Mouse (Mus musculus) CH12.LX (cell line): ENCODE data around the gene Xpo4. TPM values are rescaled to one million over a fixed set of nuclear protein-coding genes. Genes with fewer than 3 reads are reported as not detected.

Source experiments
- DNase-seq: peaks from one replicate; pipeline ENCODE4 v3.0.0-alpha.2; 2013; ENCODE audit errors: extremely low read depth
- H3K27ac ChIP-seq: 2 replicates; pipeline ENCODE4 v1.5.1; 2012; ENCODE audit warnings: low read depth, mild to moderate bottlenecking, control low read depth, moderate library complexity; ENCODE audit not compliant: insufficient read depth
- H3K27me3 ChIP-seq: replicated peaks from 2 replicates; pipeline ENCODE3; 2012; ENCODE audit warnings: inconsistent platforms
- H3K36me3 ChIP-seq, 2 experiments: replicated peaks in 1 of 2; 2 replicates each; pipeline versions ENCODE3 to v1.6.1; 2012; ENCODE audit warnings: inconsistent platforms in 1 of 2, low read length in 1 of 2, mild to moderate bottlenecking in 1 of 2, mixed read lengths in 1 of 2, moderate library complexity in 1 of 2; ENCODE audit not compliant: control insufficient read depth in 1 of 2, insufficient read depth in 1 of 2
- H3K4me1 ChIP-seq, 2 experiments: 2 replicates each; pipeline ENCODE4 v1.6.1; 2012; ENCODE audit warnings: inconsistent platforms in 1 of 2, moderate library complexity in 1 of 2; ENCODE audit not compliant: insufficient read depth in 2 of 2, control insufficient read depth in 1 of 2
- H3K4me2 ChIP-seq: 2 replicates; pipeline ENCODE4 v1.6.1; 2012; ENCODE audit warnings: low read depth, mild to moderate bottlenecking, control low read depth; ENCODE audit not compliant: poor library complexity, insufficient read depth, severe bottlenecking
- H3K4me3 ChIP-seq, 3 experiments: fragments of 150-350 bp in 1 of 3; sonication (generic) in 1 of 3; replicated peaks in 1 of 3; 2 replicates each; pipeline versions ENCODE3 to v1.5.1; 2011 to 2012; ENCODE audit warnings: low read depth in 2 of 3, low read length in 2 of 3, mild to moderate bottlenecking in 2 of 3, moderate library complexity in 2 of 3, control low read depth in 1 of 3, improper control_type of control experiment in 1 of 3, inconsistent platforms in 1 of 3, mixed read lengths in 1 of 3; ENCODE audit not compliant: poor library complexity in 1 of 3
- H3K79me2 ChIP-seq: replicated peaks from 2 replicates; pipeline ENCODE4 v1.6.1; 2012; ENCODE audit warnings: mild to moderate bottlenecking, moderate library complexity; ENCODE audit not compliant: control insufficient read depth, poor library complexity, insufficient read depth, severe bottlenecking; ENCODE audit errors: extremely low read depth
- H3K9ac ChIP-seq: 2 replicates; pipeline ENCODE4 v1.6.1; 2012; ENCODE audit warnings: low read depth, mild to moderate bottlenecking, control low read depth, moderate library complexity; ENCODE audit not compliant: insufficient read depth
- H3K9me3 ChIP-seq: replicated peaks from 2 replicates; pipeline ENCODE3; 2012; ENCODE audit warnings: low read length, inconsistent platforms, mixed read lengths
- BHLHE40 ChIP-seq: IDR thresholded peaks from 2 replicates; pipeline ENCODE4 v1.6.1; 2011; ENCODE audit warnings: mild to moderate bottlenecking, low read depth, low read length, improper control_type of control experiment
- CTCF ChIP-seq, 2 experiments: IDR thresholded peaks in 1 of 2; conservative IDR thresholded peaks in 1 of 2; 2 replicates each; pipeline ENCODE4 v1.5.1; 2011 to 2012; ENCODE audit warnings: low read depth in 2 of 2, low read length in 2 of 2, improper control_type of control experiment in 1 of 2, inconsistent platforms in 1 of 2, mild to moderate bottlenecking in 1 of 2, moderate library complexity in 1 of 2
- EP300 ChIP-seq: IDR thresholded peaks from 2 replicates; pipeline ENCODE4 v1.6.1; 2011; ENCODE audit warnings: low read length, improper control_type of control experiment
- GABPA ChIP-seq: IDR thresholded peaks from 2 replicates; pipeline ENCODE4 v1.6.1; 2012; ENCODE audit warnings: low read depth, low read length, improper control_type of control experiment, inconsistent platforms; ENCODE audit not compliant: insufficient replicate concordance
- JUN ChIP-seq: IDR thresholded peaks from 2 replicates; pipeline ENCODE4 v1.6.1; 2011; ENCODE audit warnings: low read depth, mild to moderate bottlenecking, low read length, improper control_type of control experiment, moderate library complexity; ENCODE audit not compliant: insufficient read depth
- KAT2A ChIP-seq: IDR thresholded peaks from 2 replicates; pipeline ENCODE4 v1.6.1; 2012; ENCODE audit warnings: low read length, improper control_type of control experiment, inconsistent platforms; ENCODE audit not compliant: insufficient replicate concordance
- MAX ChIP-seq: IDR thresholded peaks from 2 replicates; pipeline ENCODE4 v1.6.1; 2011; ENCODE audit warnings: low read length, improper control_type of control experiment
- NELFE ChIP-seq: IDR thresholded peaks from 2 replicates; pipeline ENCODE4 v1.6.1; 2011; ENCODE audit warnings: low read depth, low read length, improper control_type of control experiment
- POLR2AphosphoS2 ChIP-seq: IDR thresholded peaks from 2 replicates; pipeline ENCODE4 v1.6.1; 2011; ENCODE audit warnings: low read depth, low read length, improper control_type of control experiment
- RAD21 ChIP-seq: IDR thresholded peaks from 2 replicates; pipeline ENCODE4 v1.6.1; 2011; ENCODE audit warnings: low read depth, mild to moderate bottlenecking, low read length, improper control_type of control experiment, moderate library complexity
- SMC3 ChIP-seq: IDR thresholded peaks from 2 replicates; pipeline ENCODE4 v1.6.1; 2011; ENCODE audit warnings: low read depth, low read length, improper control_type of control experiment
- ZMIZ1 ChIP-seq: IDR thresholded peaks from 2 replicates; pipeline ENCODE4 v1.6.1; 2012; ENCODE audit warnings: low read depth, mild to moderate bottlenecking, inconsistent platforms, low read length, improper control_type of control experiment
- dilution Hi-C: fragments of 300-500 bp; cut with MboI; formaldehyde crosslinking; loops from 2 replicates; pipeline ENCODE4 v1.14.3; 2020; ENCODE audit warnings: low sequenced_read_pairs; ENCODE audit not compliant: extremely low pct_unique_long_range_greater_than_20kb, extremely low pct_ligation_motif_present
- in situ Hi-C: fragments of 300-500 bp; cut with MboI; formaldehyde crosslinking; loops from 3 replicates; pipeline ENCODE4 v1.14.3; 2019; ENCODE audit warnings: low sequenced_read_pairs, low pct_ligation_motif_present, low pct_unique_long_range_greater_than_20kb, mixed read lengths
- polyA plus RNA-seq: library from polyadenylated mRNA; unstranded; fragments of >175 nt; gene quantifications from 2 replicates; pipeline ENCODE4 v1.2.1, GENCODE M21; 2012; ENCODE audit warnings: low read depth; ENCODE audit not compliant: insufficient read length
- total RNA-seq, 2 experiments: library from RNA; depleted of rRNA; stranded (reverse); fragments of 300-350 nt in 1 of 2; fragments of >200 nt in 1 of 2; gene quantifications; 2 replicates each; pipeline ENCODE4 v1.2.3; 2012 to 2014

Gene Xpo4
- total and polyA plus RNA-seq, 3 experiments, result 30.2 to 47.3 (median 43.0) TPM

GRCm38 (mm10) chr14:57533214-57533613 is 132.0 kb downstream of the Xpo4 start:
- no peaks in the 10 kb centered on the region for H3K36me3 ChIP-seq
- no peak overlapping the region for H3K4me2 ChIP-seq
- TF ChIP-seq RAD21, result peak; percentile 66
- peak; percentile 69 to 78 for TF ChIP-seq CTCF (conservative IDR thresholded peaks at IDR 0.05 in 1 of 2, IDR thresholded peaks at IDR 0.05 in 1 of 2; ENCODE audit: low read depth in 2 of 2, low read length in 2 of 2)
- peak; percentile 58 for TF ChIP-seq SMC3
- TF ChIP-seq NELFE, result no peak
- TF ChIP-seq GABPA, result no peak
- no peak overlapping the region for H3K9ac ChIP-seq
- DNase-seq, result peak; percentile 32
- H3K9me3 ChIP-seq, result no peaks in the 10 kb centered on the region
- no peak overlapping the region for H3K4me3 ChIP-seq
- H3K27me3 ChIP-seq, result peaks cover 4% of the 10 kb centered on the region
- H3K4me1 ChIP-seq, result peaks cover 0 to 9% of the 10 kb centered on the region in 2 experiments; a peak in 2 of 4 replicates
- dilution Hi-C loops (no loop called here), in situ Hi-C loops (no loop called here)
- H3K27ac ChIP-seq, result no peak overlapping the region
- H3K79me2 ChIP-seq, result no peaks in the 10 kb centered on the region

- in situ Hi-C loops, result no loop called here
- no peak overlapping the region for H3K4me3 ChIP-seq
- H3K36me3 ChIP-seq, result no peaks in the 10 kb centered on the region
- no peak overlapping the region for H3K27ac ChIP-seq
- H3K9me3 ChIP-seq, result no peaks in the 10 kb centered on the region
- no peak overlapping the region for H3K4me2 ChIP-seq
- DNase-seq, result no peak
- H3K4me1 ChIP-seq, result peaks cover 2 to 8% of the 10 kb centered on the region in 2 experiments
- peaks cover 8% of the 10 kb centered on the region for H3K27me3 ChIP-seq
- no peak overlapping the region for H3K9ac ChIP-seq
- H3K79me2 ChIP-seq, result no peaks in the 10 kb centered on the region
- dilution Hi-C loops, result no loop called here
- TF ChIP-seq BHLHE40 (no peak), POLR2AphosphoS2 (no peak), ZMIZ1 (no peak), MAX (no peak), KAT2A (no peak), EP300 (no peak)
Observed at GRCm38 (mm10) chr14:57532577-57532976, 132.7 kb downstream of the Xpo4 start.

- no peaks in the 10 kb centered on the region for H3K9me3 ChIP-seq
- no peak overlapping the region for H3K4me2 ChIP-seq
- no peak overlapping the region for H3K9ac ChIP-seq
- no peak overlapping the region for H3K4me3 ChIP-seq
- no peaks in the 10 kb centered on the region for H3K79me2 ChIP-seq
- dilution Hi-C loops, result no loop called here
- no peaks in the 10 kb centered on the region for H3K36me3 ChIP-seq
- DNase-seq, result no peak
- TF ChIP-seq ZMIZ1 (no peak), JUN (no peak)
- H3K27me3 ChIP-seq, result peaks cover 15% of the 10 kb centered on the region
- in situ Hi-C loops, result no loop called here
- peaks cover 7 to 22% of the 10 kb centered on the region in 2 experiments for H3K4me1 ChIP-seq
- H3K27ac ChIP-seq, result no peak overlapping the region
Observed at GRCm38 (mm10) chr14:57529786-57530515, 135.3 kb downstream of the Xpo4 start.
